Mouse (Mus musculus) lung, postnatal 0 days (tissue): Measurements from ENCODE around the gene Rpl23. TPM values are rescaled to one million over a fixed set of nuclear protein-coding genes. Genes with fewer than 3 reads are reported as not detected.

Experiments
- ATAC-seq: fragments of 200-750 bp; cut with Nextera tagmentation; 2 replicates; pipeline ENCODE4 v1.8.0; 2017; ENCODE audit warnings: moderate library complexity
- DNase-seq: peaks from one replicate; pipeline ENCODE4 v3.0.0-alpha.2; 2016; ENCODE audit warnings: low spot score
- H3K27ac ChIP-seq: fragments of 300-500 bp; sonication (generic); 2 replicates; pipeline ENCODE4 v1.5.1; 2014; ENCODE audit warnings: antibody characterized with exemption, mild to moderate bottlenecking, low read length, mixed read lengths
- H3K27me3 ChIP-seq: fragments of 300-500 bp; sonication (generic); replicated peaks from 2 replicates; pipeline ENCODE4 v1.6.1; 2014; ENCODE audit warnings: low read length, mixed read lengths; ENCODE audit not compliant: insufficient read depth
- H3K36me3 ChIP-seq: fragments of 300-500 bp; sonication (generic); 2 replicates; pipeline ENCODE4 v1.6.1; 2014; ENCODE audit warnings: low read length, mixed read lengths; ENCODE audit not compliant: insufficient read depth
- H3K4me1 ChIP-seq: fragments of 300-500 bp; sonication (generic); 2 replicates; pipeline ENCODE4 v1.6.1; 2014; ENCODE audit warnings: antibody characterized with exemption, low read depth, low read length, mixed read lengths; ENCODE audit not compliant: insufficient read depth
- H3K4me2 ChIP-seq: fragments of 300-500 bp; sonication (generic); replicated peaks from 2 replicates; pipeline ENCODE4 v1.6.1; 2014; ENCODE audit warnings: low read depth, mild to moderate bottlenecking, low read length, moderate library complexity, mixed read lengths
- H3K4me3 ChIP-seq: fragments of 300-500 bp; sonication (generic); 2 replicates; pipeline ENCODE4 v1.5.1; 2014; ENCODE audit warnings: low read depth, low read length
- H3K9ac ChIP-seq: fragments of 300-500 bp; sonication (generic); replicated peaks from 2 replicates; pipeline ENCODE4 v1.6.1; 2014; ENCODE audit warnings: low read depth, mild to moderate bottlenecking
- H3K9me3 ChIP-seq: fragments of 300-500 bp; sonication (generic); 2 replicates; pipeline ENCODE4 v1.6.1; 2016; ENCODE audit warnings: low read length, mixed read lengths
- CTCF ChIP-seq: IDR thresholded peaks from 2 replicates; pipeline ENCODE4 v1.5.1; 2016; ENCODE audit warnings: antibody characterized with exemption, mild to moderate bottlenecking
- EP300 ChIP-seq: IDR thresholded peaks from 2 replicates; pipeline ENCODE4 v1.6.1; 2016; ENCODE audit warnings: antibody characterized with exemption, mild to moderate bottlenecking, control low read depth
- WGBS: fragments of 180-500 bp; shearing (Covaris S2); extraction: QIAGEN DNeasy Blood & Tissue Kit; methylation state at CpG from one replicate; pipeline ENCODE4 v1.1.7; 2014; 5-methylcytosine and 5-hydroxymethylcytosine counted together
- polyA plus RNA-seq: library from polyadenylated mRNA; unstranded; fragments of >200 nt; fragmentation: Nextera tagmentation; extraction: Ambion mirVana; gene quantifications from 2 replicates; pipeline ENCODE4 v1.2.1, GENCODE M21; 2015

The Rpl23 gene
- polyA plus RNA-seq, 1 experiment from 2014 or later = 478 TPM

DNA sequence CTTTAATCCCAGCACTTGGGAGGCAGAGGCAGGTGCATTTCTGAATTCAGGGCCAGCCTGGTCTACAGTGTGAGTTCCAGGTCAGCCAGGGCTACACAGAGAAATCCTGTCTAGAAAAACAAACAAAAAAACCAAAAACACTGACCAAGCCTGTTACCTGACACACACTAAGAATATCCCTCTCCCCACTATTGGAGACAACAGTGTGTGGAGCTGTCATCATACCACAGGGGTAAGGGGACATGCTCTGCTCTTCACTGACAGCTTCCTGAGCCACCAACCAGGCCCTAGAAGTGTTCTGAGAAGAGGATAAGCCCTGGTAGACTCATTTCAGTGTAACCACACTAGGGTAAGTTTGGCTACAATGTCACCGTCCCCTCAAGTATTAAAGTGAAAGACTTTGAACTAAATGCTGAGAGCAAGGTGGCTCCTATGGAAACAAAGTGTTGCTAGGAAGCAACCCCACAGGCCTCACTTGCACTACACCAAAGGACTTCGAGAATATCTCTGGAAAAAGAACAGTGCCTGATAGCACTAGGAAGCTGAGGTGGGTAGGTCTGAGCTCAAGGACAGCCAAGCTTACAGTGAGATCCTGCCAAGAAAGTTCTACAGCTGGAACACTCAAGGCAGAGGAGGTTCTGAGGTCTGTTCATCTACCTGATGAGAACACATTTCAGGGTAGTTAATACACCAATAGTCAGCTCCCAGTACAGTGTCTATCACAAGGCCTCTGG lies 2.1 kb downstream of the Rpl23 start:
- WGBS = 63% methylated on average over 2 of the region's 2 CpGs
- ATAC-seq = no peak
- H3K4me1 ChIP-seq = peaks cover 5% of the 10 kb centered on the region; the same call in 1 of the 2 replicates

GRCm38 (mm10) chr11:97778918-97779317 lies 3.3 kb downstream of the Rpl23 start:
- H3K27me3 ChIP-seq = no peaks in the 10 kb centered on the region
- H3K4me1 ChIP-seq = peaks cover 5% of the 10 kb centered on the region; the same call in 1 of the 2 replicates
- TF ChIP-seq CTCF (no peak), EP300 (no peak)
- no peak overlapping the region for H3K4me2 ChIP-seq
- no peak for ATAC-seq
- no peak overlapping the region for H3K9ac ChIP-seq
- no peak overlapping the region for H3K4me3 ChIP-seq
- no peak overlapping the region for H3K27ac ChIP-seq
- no peaks in the 10 kb centered on the region for H3K9me3 ChIP-seq
- H3K36me3 ChIP-seq = peaks cover 16% of the 10 kb centered on the region; the same call in 1 of the 2 replicates
- no peak for DNase-seq
- 85% methylated on average over 1 of the region's 1 CpGs for WGBS

More for the DNA sequence above, 2.1 kb downstream of the Rpl23 start:
- Histone ChIP-seq H3K27ac (no peak overlapping the region), H3K4me3 (no peak overlapping the region), H3K4me2 (no peak overlapping the region), H3K9me3 (no peaks in the 10 kb centered on the region), H3K36me3 (peaks cover 16% of the 10 kb centered on the region; the same call in 1 of the 2 replicates), H3K9ac (peak overlapping the region; percentile 93; the same call in 1 of the 2 replicates), H3K27me3 (no peaks in the 10 kb centered on the region)
- TF ChIP-seq EP300 = no peak
- no peak for TF ChIP-seq CTCF
- no peak for DNase-seq

GRCm38 (mm10) chr11:97777129-97777529 lies 5.1 kb downstream of the Rpl23 start:
- peak; percentile 12; the same call in 1 of the 2 replicates for ATAC-seq
- Histone ChIP-seq H3K36me3 (peaks cover 16% of the 10 kb centered on the region; the same call in 1 of the 2 replicates), H3K9me3 (no peaks in the 10 kb centered on the region)

DNA sequence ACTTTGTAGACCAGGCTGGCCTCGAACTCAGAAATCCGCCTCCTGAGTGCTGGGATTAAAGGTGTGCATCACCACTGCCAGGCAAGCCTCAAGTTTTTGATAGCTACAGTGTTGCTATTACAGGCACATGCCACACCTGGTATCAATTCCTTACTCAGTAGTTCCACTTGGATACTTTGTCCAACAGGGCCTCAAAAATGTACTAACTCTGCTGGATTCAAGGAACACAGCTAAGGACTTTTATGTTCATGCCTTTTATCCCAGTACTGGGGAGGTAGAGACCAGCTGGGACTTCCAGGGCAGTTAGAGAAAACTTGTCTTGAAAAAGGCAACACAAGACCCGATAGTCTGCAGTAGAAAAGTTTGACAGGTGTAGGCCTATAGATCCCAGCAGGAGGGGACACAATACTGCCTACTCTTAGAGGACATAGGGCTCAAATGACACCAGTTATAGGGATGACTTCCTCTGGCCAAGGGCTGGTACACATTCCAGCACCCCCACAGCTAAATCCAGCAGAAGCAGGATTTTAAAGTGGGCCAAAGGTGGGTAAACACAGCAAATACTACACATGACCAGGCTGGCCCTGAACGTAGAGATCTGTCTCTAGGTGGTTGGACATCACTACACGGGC lies 5.6 kb downstream of the Rpl23 start:
- Histone ChIP-seq H3K27me3 (no peaks in the 10 kb centered on the region), H3K4me2 (no peak overlapping the region), H3K36me3 (peaks cover 16% of the 10 kb centered on the region; the same call in 1 of the 2 replicates), H3K4me3 (no peak overlapping the region), H3K27ac (no peak overlapping the region), H3K4me1 (peaks cover 5% of the 10 kb centered on the region; the same call in 1 of the 2 replicates), H3K9ac (no peak overlapping the region), H3K9me3 (no peaks in the 10 kb centered on the region)
- ATAC-seq (peak; percentile 11; the same call in 1 of the 2 replicates), DNase-seq (no peak)
- TF ChIP-seq EP300 = no peak
- TF ChIP-seq CTCF = no peak
- 59% methylated on average over 5 of the region's 5 CpGs for whole genome bisulfite sequencing

More at GRCm38 (mm10) chr11:97777129-97777529, 5.1 kb downstream of the Rpl23 start:
- WGBS = 35% methylated on average over 2 of the region's 2 CpGs
- TF ChIP-seq CTCF (peak; percentile 58), EP300 (no peak)
- no peaks in the 10 kb centered on the region for H3K27me3 ChIP-seq
- H3K9ac ChIP-seq = no peak overlapping the region
- no peak overlapping the region for H3K27ac ChIP-seq
- peak; percentile 32 for DNase-seq
- H3K4me2 ChIP-seq = no peak overlapping the region
- no peak overlapping the region for H3K4me3 ChIP-seq
- H3K4me1 ChIP-seq = peaks cover 5% of the 10 kb centered on the region; the same call in 1 of the 2 replicates

- WGBS = 50% methylated on average over 17 of the region's 17 CpGs
- no peak within 1 kb of the TSS for H3K27ac ChIP-seq
- peaks cover 16% of the 10 kb centered on the region; the same call in 1 of the 2 replicates for H3K36me3 ChIP-seq
- DNase-seq = no peak
- ATAC-seq = no peak
- H3K4me3 ChIP-seq = no peak within 1 kb of the TSS
- H3K4me1 ChIP-seq = peaks cover 5% of the 10 kb centered on the region; the same call in 1 of the 2 replicates
- H3K27me3 ChIP-seq = no peaks in the 10 kb centered on the region
- no peaks in the 10 kb centered on the region for H3K9me3 ChIP-seq
- H3K4me2 ChIP-seq = no peak within 1 kb of the TSS
- TF ChIP-seq EP300 (no peak), CTCF (no peak)
- H3K9ac ChIP-seq = no peak within 1 kb of the TSS
These were observed 6.3 kb downstream of the Rpl23 start, which contains the start of gene 1700001P01Rik for GRCm38 (mm10) chr11:97775808-97776496. TSS of gene 1700001P01Rik (minus strand) at chr11:97775918.

- Histone ChIP-seq H3K36me3 (peaks cover 16% of the 10 kb centered on the region; the same call in 1 of the 2 replicates), H3K4me3 (no peak overlapping the region), H3K27ac (no peak overlapping the region), H3K27me3 (no peaks in the 10 kb centered on the region), H3K9ac (no peak overlapping the region), H3K4me2 (no peak overlapping the region), H3K9me3 (no peaks in the 10 kb centered on the region), H3K4me1 (no peaks in the 10 kb centered on the region; the same call in 1 of the 2 replicates)
- ATAC-seq (no peak), DNase-seq (no peak)
- WGBS = 71% methylated on average over 13 of the region's 13 CpGs
- TF ChIP-seq CTCF = no peak
- TF ChIP-seq EP300 = no peak
These were observed 7.1 kb downstream of the Rpl23 start for GRCm38 (mm10) chr11:97775186-97775585.
